Mouse (Mus musculus) spleen, adult 10 weeks (tissue): Measurements from ENCODE around the gene Ercc4. TPM values are rescaled to one million over a fixed set of nuclear protein-coding genes. Genes with fewer than 3 reads are reported as not detected.

Experiments
- polyA plus RNA-seq: library from polyadenylated mRNA; stranded (reverse); fragments of 350-450 nt; fragmentation: Illumina TruSeq; extraction: RNeasy Lipid Tissue Mini Kit (QIAGEN cat#74804); gene quantifications from one replicate; pipeline ENCODE4 v1.2.3, GENCODE M21; 2015; ENCODE audit warnings: low replicate concordance; ENCODE audit not compliant: insufficient read depth

Gene Ercc4
- 19.9 TPM for polyA plus RNA-seq

DNA sequence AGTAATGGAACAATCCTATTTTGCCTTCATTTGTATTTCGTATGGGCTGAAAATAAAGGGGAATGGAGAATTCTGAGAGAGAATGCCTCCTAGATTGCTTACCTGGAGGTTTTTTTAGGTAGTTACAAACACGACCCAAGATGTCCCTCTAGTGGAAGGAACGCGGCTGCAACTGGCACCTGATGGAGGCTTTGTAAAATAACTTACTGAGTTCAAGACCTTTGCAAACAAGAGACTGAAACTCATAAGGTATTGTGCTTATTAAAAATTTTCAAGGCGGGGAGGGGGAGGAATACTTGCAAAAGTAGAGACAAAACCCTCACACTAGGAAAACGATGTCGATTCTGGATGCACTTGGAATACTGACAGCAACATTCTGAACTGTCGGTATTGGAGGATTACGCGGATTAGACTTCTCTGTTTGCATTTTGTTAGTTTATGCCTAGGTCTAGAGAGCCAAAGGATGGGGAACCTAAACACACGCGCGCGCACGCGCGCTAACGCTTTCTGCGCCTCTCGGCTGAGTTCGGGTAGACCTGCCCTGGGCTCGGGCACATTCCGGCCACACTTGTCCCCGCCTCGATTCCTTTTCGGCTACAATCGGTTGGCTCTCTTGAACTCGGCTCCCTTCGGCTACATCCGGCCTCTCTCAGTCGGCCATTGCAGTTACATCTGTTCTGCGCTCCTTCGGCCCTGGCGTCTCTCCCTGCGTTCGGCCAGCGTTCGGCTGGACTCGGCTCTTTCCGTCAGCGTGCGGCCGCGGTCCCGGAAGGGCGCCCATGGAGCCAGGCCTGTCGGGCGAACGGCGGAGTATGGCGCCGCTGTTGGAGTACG is at the start of gene Ercc4:
Gene Ercc4 (plus strand): TSS at position 529 of the 834 bp plus-strand sequence.

Other genes with a start within 250 kb of the Ercc4 start
- 13.2 TPM for gene Mrtfb, start 146.8 kb downstream of the Ercc4 start, polyA plus RNA-seq